Mouse (Mus musculus) neural tube, embryonic 10.5 days (tissue): ENCODE data around the gene Arhgap45.

ENCODE experiments used
- DNase-seq: peaks from one replicate; pipeline ENCODE4 v3.0.0-alpha.2; 2017; ENCODE audit warnings: low spot score; ENCODE audit errors: extremely low spot score

Arhgap45 gene

DNA sequence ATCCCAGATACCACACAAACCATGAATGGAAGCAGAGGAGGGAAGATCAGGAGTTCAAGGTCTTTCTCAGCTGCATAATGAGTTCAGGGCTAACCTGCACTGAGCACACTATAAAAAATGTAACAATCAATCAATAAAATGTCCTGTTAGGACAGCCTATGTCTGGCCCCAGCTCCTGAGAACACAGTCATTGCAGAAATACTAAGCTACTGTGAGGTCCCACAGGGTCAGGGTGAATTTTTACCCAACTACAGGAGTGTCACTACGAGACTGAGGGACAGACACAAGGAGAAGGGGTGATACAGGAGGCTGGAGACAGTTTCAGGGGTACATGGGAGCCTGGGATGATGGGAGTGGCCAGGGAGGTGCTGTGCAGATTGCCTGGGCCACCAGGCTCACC, 61.9 kb downstream of the Arhgap45 start:
- no peak for DNase-seq

DNA sequence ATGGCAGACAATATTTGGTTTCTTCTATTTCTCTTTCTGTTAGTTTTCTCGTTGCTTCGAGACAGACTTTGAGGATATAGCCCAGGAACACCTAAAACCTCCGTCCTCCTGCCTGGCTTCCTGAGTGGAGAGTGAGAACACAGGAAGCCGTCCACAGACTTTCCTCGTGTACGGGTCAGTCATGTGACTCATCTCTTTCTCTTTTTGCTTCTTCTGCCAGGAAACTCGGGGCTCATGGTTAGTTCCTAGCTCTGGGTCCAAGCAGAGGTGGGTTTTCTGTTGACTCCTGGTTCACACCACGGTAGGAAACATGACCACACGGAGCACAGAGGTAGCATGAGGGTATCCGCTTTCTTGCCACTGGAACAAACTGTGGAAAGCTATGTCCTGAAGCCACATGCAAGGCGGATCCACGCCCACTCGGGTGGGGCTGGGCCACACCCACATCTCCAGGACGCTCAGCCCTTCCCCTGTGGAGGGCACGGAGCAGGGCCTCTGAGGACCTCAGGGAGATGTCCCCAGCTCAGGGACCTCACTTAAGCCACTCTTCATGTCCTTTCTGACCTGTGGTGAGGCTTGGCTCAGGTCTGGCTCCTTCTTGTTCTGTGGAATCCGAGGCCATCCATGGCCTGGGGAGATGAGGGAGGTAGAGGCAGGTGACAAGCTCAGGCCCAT, 64.1 kb downstream of the Arhgap45 start:
- DNase-seq = no peak
